Mouse (Mus musculus): Measurements from ENCODE around the gene Bfsp2. TPM values are rescaled to one million over a fixed set of nuclear protein-coding genes. Genes with fewer than 3 reads are reported as not detected.

Bfsp2 gene
- polyA plus RNA-seq, 1 experiment: not detected

- TF ChIP-seq POLR2A (IDR thresholded peaks at IDR 0.05; ENCODE audit: insufficient read depth, low read length) (no peak), EP300 (IDR thresholded peaks at IDR 0.05; ENCODE audit: insufficient read depth, low read depth, low read length) (no peak), CTCF (IDR thresholded peaks at IDR 0.05; ENCODE audit: low read depth, low read length) (no peak)
- Histone ChIP-seq H3K36me3 (ENCODE audit: control insufficient read depth, insufficient read depth, low read length, poor library complexity, severe bottlenecking) (no peaks in the 10 kb centered on the region), H3K27ac (ENCODE audit: insufficient read depth, low read length) (no peak overlapping the region), H3K9me3 (replicated peaks; ENCODE audit: control insufficient read depth, insufficient read depth, low read length, poor library complexity, severe bottlenecking) (no peaks in the 10 kb centered on the region), H3K4me3 (ENCODE audit: low read depth, low read length) (no peak overlapping the region), H3K9ac (ENCODE audit: low read depth, poor library complexity, severe bottlenecking) (no peak overlapping the region), H3K27me3 (ENCODE audit: control insufficient read depth, insufficient read depth, low read length, poor library complexity, severe bottlenecking) (no peaks in the 10 kb centered on the region), H3K4me1 (ENCODE audit: control insufficient read depth, insufficient read depth, low read length) (peaks cover 3% of the 10 kb centered on the region)
Measured at GRCm38 (mm10) chr9:103382989-103383388, 97.2 kb downstream of the Bfsp2 start.

GRCm38 (mm10) chr9:103380566-103380965, 99.7 kb downstream of the Bfsp2 start:
- TF ChIP-seq EP300 (IDR thresholded peaks at IDR 0.05; ENCODE audit: insufficient read depth, low read depth, low read length) (peak; percentile 55; the same call in 1 of the 2 replicates), POLR2A (IDR thresholded peaks at IDR 0.05; ENCODE audit: insufficient read depth, low read length) (no peak)
- Histone ChIP-seq H3K4me3 (ENCODE audit: low read depth, low read length) (no peak overlapping the region), H3K9me3 (replicated peaks; ENCODE audit: control insufficient read depth, insufficient read depth, low read length, poor library complexity, severe bottlenecking) (no peaks in the 10 kb centered on the region), H3K9ac (ENCODE audit: low read depth, poor library complexity, severe bottlenecking) (no peak overlapping the region), H3K27ac (ENCODE audit: insufficient read depth, low read length) (no peak overlapping the region), H3K27me3 (ENCODE audit: control insufficient read depth, insufficient read depth, low read length, poor library complexity, severe bottlenecking) (no peaks in the 10 kb centered on the region), H3K36me3 (ENCODE audit: control insufficient read depth, insufficient read depth, low read length, poor library complexity, severe bottlenecking) (no peaks in the 10 kb centered on the region), H3K4me1 (ENCODE audit: control insufficient read depth, insufficient read depth, low read length) (peaks cover 4% of the 10 kb centered on the region)

GRCm38 (mm10) chr9:103379199-103379598, 101.0 kb downstream of the Bfsp2 start:
- Histone ChIP-seq H3K4me1 (ENCODE audit: control insufficient read depth, insufficient read depth, low read length) (peaks cover 4% of the 10 kb centered on the region), H3K9me3 (replicated peaks; ENCODE audit: control insufficient read depth, insufficient read depth, low read length, poor library complexity, severe bottlenecking) (no peaks in the 10 kb centered on the region), H3K27ac (ENCODE audit: insufficient read depth, low read length) (no peak overlapping the region), H3K4me3 (ENCODE audit: low read depth, low read length) (no peak overlapping the region), H3K27me3 (ENCODE audit: control insufficient read depth, insufficient read depth, low read length, poor library complexity, severe bottlenecking) (no peaks in the 10 kb centered on the region), H3K36me3 (ENCODE audit: control insufficient read depth, insufficient read depth, low read length, poor library complexity, severe bottlenecking) (no peaks in the 10 kb centered on the region), H3K9ac (ENCODE audit: low read depth, poor library complexity, severe bottlenecking) (no peak overlapping the region)
- TF ChIP-seq EP300 (IDR thresholded peaks at IDR 0.05; ENCODE audit: insufficient read depth, low read depth, low read length): no peak

GRCm38 (mm10) chr9:103378686-103379085, 101.5 kb downstream of the Bfsp2 start:
- no peaks in the 10 kb centered on the region for H3K36me3 ChIP-seq (ENCODE audit: control insufficient read depth, insufficient read depth, low read length, poor library complexity, severe bottlenecking)
- no peaks in the 10 kb centered on the region for H3K9me3 ChIP-seq (replicated peaks; ENCODE audit: control insufficient read depth, insufficient read depth, low read length, poor library complexity, severe bottlenecking)
- no peaks in the 10 kb centered on the region for H3K27me3 ChIP-seq (ENCODE audit: control insufficient read depth, insufficient read depth, low read length, poor library complexity, severe bottlenecking)
- no peak overlapping the region for H3K4me3 ChIP-seq (ENCODE audit: low read depth, low read length)
- H3K4me1 ChIP-seq (ENCODE audit: control insufficient read depth, insufficient read depth, low read length): peaks cover 4% of the 10 kb centered on the region
- TF ChIP-seq POLR2A (IDR thresholded peaks at IDR 0.05; ENCODE audit: insufficient read depth, low read length) (no peak), EP300 (IDR thresholded peaks at IDR 0.05; ENCODE audit: insufficient read depth, low read depth, low read length) (no peak), CTCF (IDR thresholded peaks at IDR 0.05; ENCODE audit: low read depth, low read length) (no peak)
- H3K9ac ChIP-seq (ENCODE audit: low read depth, poor library complexity, severe bottlenecking): no peak overlapping the region
- H3K27ac ChIP-seq (ENCODE audit: insufficient read depth, low read length): no peak overlapping the region

- Histone ChIP-seq H3K4me3 (ENCODE audit: low read depth, low read length) (no peak overlapping the region), H3K27me3 (ENCODE audit: control insufficient read depth, insufficient read depth, low read length, poor library complexity, severe bottlenecking) (no peaks in the 10 kb centered on the region), H3K27ac (ENCODE audit: insufficient read depth, low read length) (peak overlapping the region; percentile 7; the same call in 1 of the 2 replicates), H3K9me3 (replicated peaks; ENCODE audit: control insufficient read depth, insufficient read depth, low read length, poor library complexity, severe bottlenecking) (no peaks in the 10 kb centered on the region), H3K9ac (ENCODE audit: low read depth, poor library complexity, severe bottlenecking) (no peak overlapping the region), H3K36me3 (ENCODE audit: control insufficient read depth, insufficient read depth, low read length, poor library complexity, severe bottlenecking) (no peaks in the 10 kb centered on the region), H3K4me1 (ENCODE audit: control insufficient read depth, insufficient read depth, low read length) (peaks cover 11% of the 10 kb centered on the region)
- TF ChIP-seq POLR2A (IDR thresholded peaks at IDR 0.05; ENCODE audit: insufficient read depth, low read length) (no peak), CTCF (IDR thresholded peaks at IDR 0.05; ENCODE audit: low read depth, low read length) (no peak)
Measured at GRCm38 (mm10) chr9:103376346-103377320, 103.6 kb downstream of the Bfsp2 start.

Other genes starting within 250 kb of the Bfsp2 start
- 2.1 and 2.2 TPM in 2 replicates for gene Trf, start 250.0 kb downstream of the Bfsp2 start, polyA plus RNA-seq (2011; ENCODE audit: insufficient read depth, insufficient read length, low read depth, missing spikeins)
- gene 1300017J02Rik, start 175.3 kb downstream of the Bfsp2 start, polyA plus RNA-seq (2011; ENCODE audit: insufficient read depth, insufficient read length, low read depth, missing spikeins): 2.6 and 4.4 TPM in 2 replicates
- gene Topbp1, start 175.2 kb downstream of the Bfsp2 start, polyA plus RNA-seq (2011; ENCODE audit: insufficient read depth, insufficient read length, low read depth, missing spikeins): 163 and 200 TPM in 2 replicates
- 348 and 354 TPM in 2 replicates for gene Cdv3, start 114.6 kb downstream of the Bfsp2 start, polyA plus RNA-seq (2011; ENCODE audit: insufficient read depth, insufficient read length, low read depth, missing spikeins)